Mouse (Mus musculus) kidney, adult 2 months (tissue): ENCODE data around the gene Wdtc1. TPM values are rescaled to one million over a fixed set of nuclear protein-coding genes. Genes with fewer than 3 reads are reported as not detected.

Source experiments
- DNase-seq: peaks from one replicate; pipeline ENCODE4 v3.0.0; 2021
- H3K27ac ChIP-seq: fragments of 200-500 bp; 2 replicates; pipeline ENCODE4 v1.5.1; 2012; ENCODE audit warnings: low read depth, low read length, control low read depth, inconsistent platforms; ENCODE audit not compliant: insufficient read depth
- H3K27me3 ChIP-seq: fragments of 200-500 bp; replicated peaks from 2 replicates; pipeline ENCODE4 v1.6.1; 2012; ENCODE audit warnings: mild to moderate bottlenecking, moderate library complexity, low read length, inconsistent platforms; ENCODE audit not compliant: control insufficient read depth, insufficient read depth
- H3K36me3 ChIP-seq: fragments of 200-500 bp; 2 replicates; pipeline ENCODE4 v1.6.1; 2012; ENCODE audit warnings: mild to moderate bottlenecking, moderate library complexity, low read length, inconsistent platforms; ENCODE audit not compliant: control insufficient read depth, insufficient read depth
- H3K4me1 ChIP-seq: fragments of 200-500 bp; 2 replicates; pipeline ENCODE4 v1.6.1; 2011; ENCODE audit warnings: low read length; ENCODE audit not compliant: control insufficient read depth, insufficient read depth
- H3K4me3 ChIP-seq: fragments of 200-500 bp; 2 replicates; pipeline ENCODE4 v1.5.1; 2011; ENCODE audit warnings: mild to moderate bottlenecking, low read depth, low read length, control low read depth; ENCODE audit not compliant: insufficient read depth
- CTCF ChIP-seq: fragments of 200-500 bp; conservative IDR thresholded peaks from 2 replicates; pipeline ENCODE4 v1.5.1; 2011; ENCODE audit warnings: low read depth, mild to moderate bottlenecking, control low read depth, low read length, moderate library complexity, mixed read lengths; ENCODE audit not compliant: insufficient read depth, insufficient read length
- POLR2A ChIP-seq: fragments of 200-500 bp; IDR thresholded peaks from one replicate; pipeline ENCODE4 v1.6.1; 2011; ENCODE audit warnings: low read depth, low read length, control low read depth
- WGBS: fragments of 180-500 bp; shearing (Covaris S2); methylation state at CpG from one replicate; pipeline ENCODE4 v1.1.7; 2018; 5-methylcytosine and 5-hydroxymethylcytosine counted together
- polyA plus RNA-seq: library from polyadenylated mRNA; depleted of rRNA; stranded (reverse); fragments of >200 nt; gene quantifications from 2 replicates; pipeline ENCODE4 v1.2.3, GENCODE M21; 2012

Wdtc1 gene
- polyA plus RNA-seq, 1 experiment: 64.4 TPM

- H3K27ac ChIP-seq: no peak overlapping the region
- no peaks in the 10 kb centered on the region for H3K27me3 ChIP-seq
- TF ChIP-seq POLR2A: no peak
- H3K4me1 ChIP-seq: no peaks in the 10 kb centered on the region
- DNase-seq: peak; percentile 43
- 76% methylated on average over 3 of the region's 3 CpGs for WGBS
- no peak overlapping the region for H3K4me3 ChIP-seq
- no peaks in the 10 kb centered on the region for H3K36me3 ChIP-seq
Measured at GRCm38 (mm10) chr4:133269596-133269995, 83.7 kb downstream of the Wdtc1 start.

- Histone ChIP-seq H3K36me3 (no peaks in the 10 kb centered on the region), H3K27me3 (no peaks in the 10 kb centered on the region), H3K4me3 (no peak overlapping the region), H3K4me1 (no peaks in the 10 kb centered on the region), H3K27ac (no peak overlapping the region)
- no peak for DNase-seq
- TF ChIP-seq POLR2A: no peak
- TF ChIP-seq CTCF: no peak
- WGBS: 88% methylated on average over 3 of the region's 3 CpGs
Measured at GRCm38 (mm10) chr4:133268931-133269330, 84.3 kb downstream of the Wdtc1 start.

DNA sequence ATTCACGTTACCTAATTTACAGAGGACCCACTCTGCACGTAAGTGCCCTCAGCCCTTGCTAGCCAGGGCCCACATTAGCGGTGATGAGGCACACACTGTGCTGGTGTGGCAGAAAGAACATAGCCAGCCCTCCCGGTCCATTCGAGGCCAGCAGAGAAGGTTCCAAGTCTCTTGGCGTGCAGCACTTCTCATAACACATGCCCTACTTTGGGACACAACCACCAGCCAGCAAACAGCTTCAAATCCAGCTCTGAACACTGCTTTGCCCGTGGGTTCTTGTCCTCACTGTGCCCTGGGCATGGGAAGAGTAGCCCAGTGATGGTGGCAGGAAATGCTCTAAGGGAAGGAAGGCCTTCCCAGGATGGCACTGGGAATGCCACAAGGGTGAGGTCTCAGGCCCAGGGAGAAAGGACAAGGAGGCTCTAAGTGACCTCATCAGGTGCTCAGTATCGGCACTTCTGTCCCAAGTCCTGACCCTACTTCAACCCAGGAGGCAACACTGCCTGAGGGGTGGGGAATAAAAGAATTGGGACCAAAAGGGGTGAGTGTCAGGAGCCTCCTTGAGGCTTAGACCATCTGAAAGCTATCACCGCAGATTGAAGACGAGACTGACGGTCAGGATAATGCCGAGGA is 86.9 kb downstream of the Wdtc1 start:
- Histone ChIP-seq H3K27me3 (no peaks in the 10 kb centered on the region), H3K4me3 (no peak overlapping the region), H3K27ac (no peak overlapping the region), H3K36me3 (no peaks in the 10 kb centered on the region), H3K4me1 (no peaks in the 10 kb centered on the region)
- TF ChIP-seq CTCF (no peak), POLR2A (no peak)
- 85% methylated on average over 12 of the region's 12 CpGs for WGBS
- no peak for DNase-seq

DNA sequence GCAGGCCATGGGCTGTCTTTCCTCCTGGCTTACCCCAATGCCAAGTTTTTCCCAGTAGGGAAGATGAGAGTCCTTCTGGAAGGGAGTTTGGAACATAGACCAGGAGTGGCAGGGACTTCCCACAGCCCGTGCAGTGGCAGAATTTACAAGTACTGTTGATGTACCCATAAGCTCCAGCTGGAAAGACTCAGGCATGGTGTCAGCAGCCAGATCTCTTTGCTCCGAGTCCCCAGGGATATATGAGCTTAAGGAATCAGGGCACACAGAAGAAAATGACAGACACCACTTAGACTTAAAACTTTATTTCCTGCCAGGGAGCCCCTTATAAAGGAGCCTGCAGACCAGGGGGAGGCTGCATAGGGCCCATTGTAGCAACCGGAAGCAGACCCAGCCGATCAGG is 87.5 kb downstream of the Wdtc1 start:
- WGBS: 74% methylated on average over 4 of the region's 4 CpGs
- peak; percentile 42 for DNase-seq
- no peaks in the 10 kb centered on the region for H3K4me1 ChIP-seq
- H3K4me3 ChIP-seq: no peak overlapping the region
- H3K27me3 ChIP-seq: no peaks in the 10 kb centered on the region
- H3K27ac ChIP-seq: no peak overlapping the region
- TF ChIP-seq CTCF (no peak), POLR2A (no peak)
- H3K36me3 ChIP-seq: no peaks in the 10 kb centered on the region

DNA sequence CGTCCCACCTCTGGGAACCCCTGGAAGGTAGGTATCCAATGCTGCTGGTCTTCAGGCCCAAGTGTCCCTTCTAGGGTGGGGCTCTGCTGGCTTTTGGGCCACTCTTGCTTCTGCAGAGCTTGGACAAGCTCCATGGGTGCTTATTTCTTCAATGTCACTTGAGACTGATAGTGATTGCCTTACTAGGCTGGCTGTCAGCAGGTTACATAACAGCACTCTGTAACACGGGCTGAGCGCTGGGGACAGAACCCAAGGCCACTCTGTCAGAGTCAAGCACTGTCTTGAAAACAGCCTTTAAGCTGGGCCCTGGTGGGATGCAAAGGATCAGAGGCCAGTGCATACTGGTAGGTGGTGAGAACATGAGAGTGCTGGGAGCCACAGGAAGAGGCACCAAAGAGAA is 88.0 kb downstream of the Wdtc1 start:
- H3K4me3 ChIP-seq: no peak overlapping the region
- TF ChIP-seq POLR2A (no peak), CTCF (no peak)
- WGBS: 90% methylated on average over 3 of the region's 3 CpGs
- no peak overlapping the region for H3K27ac ChIP-seq
- DNase-seq: no peak
- no peaks in the 10 kb centered on the region for H3K4me1 ChIP-seq
- no peaks in the 10 kb centered on the region for H3K36me3 ChIP-seq
- H3K27me3 ChIP-seq: no peaks in the 10 kb centered on the region

- Histone ChIP-seq H3K27ac (no peak overlapping the region), H3K27me3 (no peaks in the 10 kb centered on the region), H3K4me1 (no peaks in the 10 kb centered on the region), H3K36me3 (no peaks in the 10 kb centered on the region), H3K4me3 (no peak overlapping the region)
- DNase-seq: no peak
- WGBS: 89% methylated on average over 2 of the region's 2 CpGs
- TF ChIP-seq CTCF (no peak), POLR2A (no peak)
Measured at GRCm38 (mm10) chr4:133264559-133264958, 88.7 kb downstream of the Wdtc1 start.

DNA sequence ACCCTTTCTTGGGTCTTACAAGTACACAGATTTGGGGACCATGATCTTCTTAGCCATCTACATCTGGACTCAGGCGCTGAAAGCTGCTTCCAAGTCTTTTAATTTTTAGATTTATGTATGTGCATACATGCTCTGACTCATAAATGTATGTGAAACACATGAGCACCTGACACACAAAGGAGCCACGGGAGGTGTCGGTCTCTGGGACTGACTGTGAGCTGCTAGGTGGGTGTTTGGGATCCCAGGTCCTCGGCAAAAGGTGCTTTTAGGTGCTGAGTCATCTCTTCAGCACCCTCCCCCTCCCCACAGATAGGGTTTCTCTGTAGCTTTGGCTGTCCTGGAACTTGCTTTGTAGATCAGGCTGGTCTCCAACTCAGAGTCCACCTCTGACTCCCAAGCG is 89.5 kb downstream of the Wdtc1 start:
- no peak for DNase-seq
- TF ChIP-seq CTCF: no peak
- H3K27me3 ChIP-seq: no peaks in the 10 kb centered on the region
- H3K4me1 ChIP-seq: no peaks in the 10 kb centered on the region
- no peak overlapping the region for H3K4me3 ChIP-seq
- 94% methylated on average over 5 of the region's 5 CpGs for WGBS
- no peak overlapping the region for H3K27ac ChIP-seq
- no peaks in the 10 kb centered on the region for H3K36me3 ChIP-seq
